In the genomic region with DNA sequence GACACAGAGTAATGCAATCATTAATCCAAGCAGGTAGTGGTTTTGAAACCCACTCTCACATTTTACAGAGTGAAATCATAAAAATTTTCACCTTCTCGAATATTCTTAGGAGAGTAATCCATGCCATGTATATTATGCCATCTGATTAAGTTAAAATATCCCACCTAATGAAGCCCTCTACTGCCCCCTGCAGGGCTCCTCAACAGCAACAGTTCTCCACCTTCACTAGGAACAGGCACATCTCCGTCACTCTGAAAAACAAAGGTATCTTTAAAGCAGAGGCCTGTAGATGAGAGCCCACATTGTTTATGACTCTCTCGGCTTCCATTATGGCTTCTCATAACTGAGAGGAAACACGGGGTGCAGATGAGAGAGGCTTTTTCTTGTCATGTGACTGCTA, we compare ENCODE assay signal across 8 mouse cellular contexts.
A peak's percentile ranks its signal among the peaks of the same experiment; 100 is the strongest.
DNase-seq lines count a peak whose midpoint lies in the region; ATAC-seq lines count a peak whose summit lies in the region.

No protein-coding gene starts in this region.

- H3K27me3 ChIP-seq in limb, embryonic 10.5 days (ENCODE audit: low read depth, poor library complexity, severe bottlenecking): no peaks in the 10 kb centered on the region

- no peak overlapping the region for H3K27ac ChIP-seq in limb, embryonic 10.5 days

- 72% methylated on average over 4 of the region's 4 CpGs for WGBS in limb, embryonic 10.5 days

- H3K4me1 ChIP-seq in limb, embryonic 10.5 days: no peaks in the 10 kb centered on the region

- DNase-seq in ovary, postnatal 36 days (ENCODE audit: low spot score): peak; percentile 26
- DNase-seq in ovary, adult 18-20 months (ENCODE audit: low spot score): no peak
- DNase-seq in adipocyte (ENCODE audit: low spot score): peak; percentile 74
- DNase-seq in cerebellum, postnatal 10 days: peak; percentile 80 to 81
- peak; percentile 45 to 75 for DNase-seq in heart, postnatal 36 days
- peak; percentile 56 for DNase-seq in limb, embryonic 10.5 days (ENCODE audit: low spot score)
- no peak for DNase-seq in yolk sac, embryonic 10.5 days (ENCODE audit: low spot score)

- no peaks in the 10 kb centered on the region for H3K36me3 ChIP-seq in limb, embryonic 10.5 days

- H3K9me3 ChIP-seq in limb, embryonic 10.5 days (replicated peaks): no peaks in the 10 kb centered on the region

- peak; percentile 36; the same call in 1 of the 2 replicates for ATAC-seq in neutrophil, adult 5-6 weeks (ENCODE audit: extremely low read depth, insufficient number of reproducible peaks, low FRiP score, poor library complexity, severe bottlenecking)

- intact Hi-C loops in heart, postnatal 36 days (cut with DNase I): loop anchor here (2.0 to 10.0 kb wide), 4 partner anchors 76 to 548 kb away; partner anchors contain the start of gene Vegfc

- H3K4me3 ChIP-seq in limb, embryonic 10.5 days: no peak overlapping the region

Comparison
In these comparisons a context has a peak if more than half of its experiments do, and no peak if none do; other contexts are left out.
1. DNase-seq: peak in ovary, postnatal 36 days (single experiment), adipocyte (single experiment), cerebellum, postnatal 10 days (2 of 2), heart, postnatal 36 days (2 of 2) and limb, embryonic 10.5 days (single experiment); none in ovary, adult 18-20 months (single experiment) and yolk sac, embryonic 10.5 days (single experiment).